Mouse (Mus musculus) lung, postnatal 0 days (tissue): ENCODE results near the gene Golga1. TPM values are rescaled to one million over a fixed set of nuclear protein-coding genes. Genes with fewer than 3 reads are reported as not detected.

Source experiments
- ATAC-seq: fragments of 200-750 bp; cut with Nextera tagmentation; 2 replicates; pipeline ENCODE4 v1.8.0; 2017; ENCODE audit warnings: moderate library complexity
- DNase-seq: peaks from one replicate; pipeline ENCODE4 v3.0.0-alpha.2; 2016; ENCODE audit warnings: low spot score
- H3K27ac ChIP-seq: fragments of 300-500 bp; sonication (generic); 2 replicates; pipeline ENCODE4 v1.5.1; 2014; ENCODE audit warnings: antibody characterized with exemption, mild to moderate bottlenecking, low read length, mixed read lengths
- H3K27me3 ChIP-seq: fragments of 300-500 bp; sonication (generic); replicated peaks from 2 replicates; pipeline ENCODE4 v1.6.1; 2014; ENCODE audit warnings: low read length, mixed read lengths; ENCODE audit not compliant: insufficient read depth
- H3K36me3 ChIP-seq: fragments of 300-500 bp; sonication (generic); 2 replicates; pipeline ENCODE4 v1.6.1; 2014; ENCODE audit warnings: low read length, mixed read lengths; ENCODE audit not compliant: insufficient read depth
- H3K4me1 ChIP-seq: fragments of 300-500 bp; sonication (generic); 2 replicates; pipeline ENCODE4 v1.6.1; 2014; ENCODE audit warnings: antibody characterized with exemption, low read depth, low read length, mixed read lengths; ENCODE audit not compliant: insufficient read depth
- H3K4me2 ChIP-seq: fragments of 300-500 bp; sonication (generic); replicated peaks from 2 replicates; pipeline ENCODE4 v1.6.1; 2014; ENCODE audit warnings: low read depth, mild to moderate bottlenecking, low read length, moderate library complexity, mixed read lengths
- H3K4me3 ChIP-seq: fragments of 300-500 bp; sonication (generic); 2 replicates; pipeline ENCODE4 v1.5.1; 2014; ENCODE audit warnings: low read depth, low read length
- H3K9ac ChIP-seq: fragments of 300-500 bp; sonication (generic); replicated peaks from 2 replicates; pipeline ENCODE4 v1.6.1; 2014; ENCODE audit warnings: low read depth, mild to moderate bottlenecking
- H3K9me3 ChIP-seq: fragments of 300-500 bp; sonication (generic); 2 replicates; pipeline ENCODE4 v1.6.1; 2016; ENCODE audit warnings: low read length, mixed read lengths
- CTCF ChIP-seq: IDR thresholded peaks from 2 replicates; pipeline ENCODE4 v1.5.1; 2016; ENCODE audit warnings: antibody characterized with exemption, mild to moderate bottlenecking
- EP300 ChIP-seq: IDR thresholded peaks from 2 replicates; pipeline ENCODE4 v1.6.1; 2016; ENCODE audit warnings: antibody characterized with exemption, mild to moderate bottlenecking, control low read depth
- WGBS: fragments of 180-500 bp; shearing (Covaris S2); extraction: QIAGEN DNeasy Blood & Tissue Kit; methylation state at CpG from one replicate; pipeline ENCODE4 v1.1.7; 2014; 5-methylcytosine and 5-hydroxymethylcytosine counted together
- polyA plus RNA-seq: library from polyadenylated mRNA; unstranded; fragments of >200 nt; fragmentation: Nextera tagmentation; extraction: Ambion mirVana; gene quantifications from 2 replicates; pipeline ENCODE4 v1.2.1, GENCODE M21; 2015

Gene Golga1
- polyA plus RNA-seq, 1 experiment from 2014 or later: 23.2 TPM

DNA sequence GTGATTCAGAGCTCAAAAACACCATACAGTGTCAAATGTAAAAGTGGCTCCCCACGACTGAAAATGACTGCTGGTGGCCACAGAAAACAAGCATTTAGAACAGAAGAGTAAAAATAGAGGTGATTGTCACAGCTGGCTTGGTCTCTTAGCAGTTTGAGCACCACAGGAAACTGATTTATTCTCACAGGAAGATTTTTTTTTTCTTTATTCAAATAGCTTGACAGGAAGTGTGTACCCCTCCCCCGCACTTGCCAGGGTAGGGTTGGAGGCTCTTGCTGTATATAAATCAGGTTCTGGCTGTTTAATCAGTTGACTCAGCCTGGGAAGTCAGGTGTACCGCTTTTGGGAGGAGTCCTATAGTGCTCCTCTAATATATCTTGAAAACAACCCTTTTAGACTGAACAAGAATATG, 56.4 kb downstream of the Golga1 start:
- TF ChIP-seq EP300: no peak
- no peak for TF ChIP-seq CTCF
- Histone ChIP-seq H3K9me3 (no peaks in the 10 kb centered on the region), H3K27ac (peak overlapping the region; percentile 92), H3K27me3 (no peaks in the 10 kb centered on the region), H3K4me2 (peak overlapping the region; percentile 98), H3K4me3 (peak overlapping the region; percentile 91), H3K36me3 (no peaks in the 10 kb centered on the region), H3K9ac (peak overlapping the region; percentile 85), H3K4me1 (peaks cover 27% of the 10 kb centered on the region)
- WGBS: 7% methylated on average over 3 of the region's 3 CpGs
- no peak for ATAC-seq
- peak; percentile 72 for DNase-seq

DNA sequence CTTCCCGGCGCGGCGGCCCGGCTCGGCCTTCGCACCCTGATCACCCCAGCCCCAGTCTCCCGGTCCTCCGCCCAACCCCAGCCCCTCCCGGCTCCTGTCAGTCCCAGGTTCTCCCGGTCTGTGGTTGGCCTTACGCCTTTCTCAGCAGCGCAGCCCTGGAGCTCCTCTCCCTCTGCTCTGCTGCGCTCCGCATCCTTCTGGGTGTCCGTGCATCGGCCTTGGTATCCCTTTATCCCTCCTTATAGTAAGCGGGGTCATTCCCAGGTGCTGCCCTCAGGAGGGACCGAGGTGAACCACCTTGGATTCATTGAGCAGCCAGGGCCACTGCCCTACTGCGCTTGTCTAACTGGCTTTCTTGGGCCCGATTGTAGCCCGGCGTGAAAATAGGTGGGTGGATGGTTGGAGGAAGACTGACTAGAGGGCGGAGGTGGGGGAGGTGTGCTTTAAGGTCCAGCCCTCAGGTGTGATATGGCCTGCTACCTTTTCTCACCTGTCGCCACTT, 56.9 kb downstream of the Golga1 start:
- DNase-seq (peak; percentile 58), ATAC-seq (peak; percentile 36)
- peak overlapping the region; percentile 92 for H3K27ac ChIP-seq
- peak overlapping the region; percentile 85 for H3K9ac ChIP-seq
- TF ChIP-seq CTCF (peak; percentile 17; the same call in 1 of the 2 replicates), EP300 (no peak)
- WGBS: 2% methylated on average over 22 of the region's 25 CpGs
- H3K36me3 ChIP-seq: no peaks in the 10 kb centered on the region
- no peaks in the 10 kb centered on the region for H3K9me3 ChIP-seq
- H3K27me3 ChIP-seq: no peaks in the 10 kb centered on the region
- H3K4me2 ChIP-seq: peak overlapping the region; percentile 98
- H3K4me1 ChIP-seq: peaks cover 30% of the 10 kb centered on the region
- H3K4me3 ChIP-seq: peak overlapping the region; percentile 91

DNA sequence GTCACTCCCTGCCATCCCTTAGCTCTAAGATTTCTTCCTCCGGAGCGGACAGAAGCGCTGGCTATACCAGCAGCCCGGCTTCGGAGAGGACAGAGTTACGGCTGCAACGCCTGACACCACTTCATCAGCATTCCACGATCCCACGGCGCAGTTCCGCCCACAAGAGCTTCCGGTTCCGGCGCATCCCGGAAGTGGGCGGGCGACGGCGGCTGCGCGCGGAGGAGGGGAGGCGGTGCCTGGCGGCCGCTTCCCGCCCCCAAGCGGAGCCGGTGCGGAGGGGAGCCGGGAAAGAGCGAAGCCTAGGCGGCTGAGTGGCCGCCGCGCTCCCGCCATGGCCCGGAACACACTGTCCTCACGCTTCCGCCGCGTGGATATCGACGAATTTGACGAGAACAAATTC, 57.5 kb downstream of the Golga1 start:
- DNase-seq (peak; percentile 96), ATAC-seq (peak; percentile 90)
- H3K4me3 ChIP-seq: peak overlapping the region; percentile 91
- no peaks in the 10 kb centered on the region for H3K9me3 ChIP-seq
- no peaks in the 10 kb centered on the region for H3K36me3 ChIP-seq
- WGBS: 0% methylated on average over 32 of the region's 44 CpGs
- H3K9ac ChIP-seq: peak overlapping the region; percentile 85
- H3K4me1 ChIP-seq: peaks cover 30% of the 10 kb centered on the region
- H3K27ac ChIP-seq: peak overlapping the region; percentile 92
- peak overlapping the region; percentile 98 for H3K4me2 ChIP-seq
- H3K27me3 ChIP-seq: no peaks in the 10 kb centered on the region
- TF ChIP-seq CTCF: peak; percentile 12; the same call in 1 of the 2 replicates
- TF ChIP-seq EP300: no peak

DNA sequence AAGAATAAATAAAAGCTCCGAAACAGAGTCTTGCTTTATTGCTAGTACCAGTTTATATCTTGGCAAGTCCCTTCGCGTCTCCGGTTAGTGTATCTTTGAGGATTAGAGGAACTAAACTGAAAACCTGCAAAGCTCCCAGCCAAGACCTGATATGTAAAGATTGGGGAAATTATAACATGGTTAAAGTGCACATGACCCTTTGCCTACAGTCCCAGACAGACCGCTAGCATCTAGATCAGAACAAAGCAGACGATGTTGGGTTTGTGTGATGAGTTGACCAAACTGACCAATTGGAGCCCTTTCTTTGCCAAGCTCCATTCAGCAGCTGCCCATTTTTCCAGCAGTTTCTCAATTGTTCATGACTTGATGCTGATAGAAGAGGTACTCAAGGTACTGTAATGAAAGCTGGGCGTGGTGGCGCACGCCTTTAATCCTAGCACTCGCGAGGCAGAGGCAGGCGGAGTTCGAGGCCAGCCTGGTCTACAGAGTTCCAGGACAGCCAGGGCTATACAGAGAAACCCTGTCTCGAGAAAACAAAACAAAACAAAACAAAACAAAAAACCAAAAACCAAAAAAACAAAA, 59.1 kb downstream of the Golga1 start:
- no peak overlapping the region for H3K27ac ChIP-seq
- peak overlapping the region; percentile 71; the same call in 1 of the 2 replicates for H3K4me3 ChIP-seq
- H3K36me3 ChIP-seq: no peaks in the 10 kb centered on the region
- no peaks in the 10 kb centered on the region for H3K9me3 ChIP-seq
- H3K4me2 ChIP-seq: peak overlapping the region; percentile 74; the same call in 1 of the 2 replicates
- DNase-seq (no peak), ATAC-seq (no peak)
- H3K9ac ChIP-seq: no peak overlapping the region
- peaks cover 30% of the 10 kb centered on the region for H3K4me1 ChIP-seq
- H3K27me3 ChIP-seq: no peaks in the 10 kb centered on the region
- 87% methylated on average over 14 of the region's 14 CpGs for WGBS
- no peak for TF ChIP-seq EP300
- TF ChIP-seq CTCF: no peak

DNA sequence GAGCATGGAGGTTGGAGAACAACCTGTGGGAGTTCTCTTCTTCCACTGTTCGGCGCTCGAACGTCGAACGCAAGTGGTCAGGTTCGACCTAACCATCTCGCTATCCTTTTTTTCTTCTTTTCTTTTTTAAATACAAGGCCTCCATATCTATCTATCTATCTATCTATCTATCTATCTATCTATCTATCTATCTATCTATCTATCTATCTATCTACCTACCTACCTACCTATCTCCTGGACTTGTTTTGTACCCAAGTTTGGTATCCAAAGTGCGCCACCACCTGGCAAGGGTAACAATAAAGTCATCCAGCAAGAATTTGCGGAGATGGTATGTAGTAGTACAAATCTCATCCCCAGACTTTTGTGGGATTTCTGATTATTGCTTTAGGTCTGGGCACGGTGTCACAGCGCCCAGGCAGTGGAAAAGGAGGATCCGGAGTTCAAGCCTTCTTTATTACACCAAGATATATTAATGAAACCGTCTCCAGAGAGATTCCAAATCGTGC, 59.7 kb downstream of the Golga1 start, which contains the start of gene Rpl35:
Gene Rpl35, minus strand, starts transcription at position 51 of the 506 bp plus-strand sequence.
- H3K27ac ChIP-seq: peak within 1 kb of the TSS; percentile 86
- TF ChIP-seq EP300 (no peak), CTCF (peak; percentile 53)
- WGBS: 11% methylated on average over 15 of the region's 15 CpGs
- H3K36me3 ChIP-seq: peaks cover 5% of the 10 kb centered on the region
- ATAC-seq: no peak
- DNase-seq: peak; percentile 24
- no peaks in the 10 kb centered on the region for H3K9me3 ChIP-seq
- H3K27me3 ChIP-seq: no peaks in the 10 kb centered on the region
- peak within 1 kb of the TSS; percentile 71 for H3K4me3 ChIP-seq
- peak within 1 kb of the TSS; percentile 74 for H3K4me2 ChIP-seq
- peaks cover 30% of the 10 kb centered on the region for H3K4me1 ChIP-seq
- H3K9ac ChIP-seq: peak within 1 kb of the TSS; percentile 73

DNA sequence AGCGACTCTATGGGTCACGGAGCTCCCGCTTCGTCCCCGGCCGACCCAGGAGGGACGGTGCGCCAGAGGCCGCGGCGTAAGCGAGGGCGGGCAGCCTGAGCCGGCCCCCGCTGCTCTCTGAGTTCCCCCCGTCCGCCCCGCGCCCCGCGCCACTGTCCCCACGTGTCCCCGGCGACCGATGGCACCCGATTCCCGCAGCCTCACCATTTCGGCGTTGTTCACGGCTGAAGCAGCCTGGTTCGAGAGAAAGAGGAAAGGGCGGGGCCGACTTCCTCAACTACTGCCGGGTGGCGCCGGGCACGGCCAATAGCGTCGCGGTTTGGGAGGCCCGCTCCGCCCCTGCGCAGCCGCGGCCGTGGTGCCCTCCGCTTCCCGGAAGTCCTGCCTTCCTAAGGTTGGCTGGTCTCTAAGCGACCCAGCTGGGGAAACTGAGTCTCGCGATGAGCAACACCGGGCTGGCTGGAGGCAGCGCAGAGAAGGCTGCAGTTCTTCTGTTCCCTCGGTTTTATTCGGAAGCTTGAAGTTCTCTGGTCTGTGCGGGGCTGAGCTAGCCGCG, 60.4 kb downstream of the Golga1 start, which contains the start of gene Arpc5l:
Gene Arpc5l, plus strand, starts transcription at position 469 of the 556 bp plus-strand sequence.
- WGBS: 1% methylated on average over 56 of the region's 58 CpGs

More for the DNA sequence above, 60.4 kb downstream of the Golga1 start, which contains the start of gene Arpc5l:
- H3K4me3 ChIP-seq: peak within 1 kb of the TSS; percentile 71
- H3K36me3 ChIP-seq: peaks cover 9% of the 10 kb centered on the region
- H3K4me1 ChIP-seq: peaks cover 30% of the 10 kb centered on the region
- H3K9me3 ChIP-seq: no peaks in the 10 kb centered on the region
- peak within 1 kb of the TSS; percentile 73 for H3K9ac ChIP-seq
- ATAC-seq: peak; percentile 90
- H3K27ac ChIP-seq: peak within 1 kb of the TSS; percentile 86
- no peaks in the 10 kb centered on the region for H3K27me3 ChIP-seq
- TF ChIP-seq CTCF: no peak
- no peak for TF ChIP-seq EP300
- H3K4me2 ChIP-seq: peak within 1 kb of the TSS; percentile 74
- DNase-seq: peak; percentile 97
